Mouse (Mus musculus): Measurements from ENCODE around the gene Trim69. TPM values are rescaled to one million over a fixed set of nuclear protein-coding genes. Genes with fewer than 3 reads are reported as not detected.
"Not testable (repeated sequence)": the region's sequence is repeated elsewhere in the genome, so short reads cannot be mapped to it uniquely, and the experiment has no call there.

Gene Trim69
- total RNA-seq, 2 experiments from 2014 or later = 0.16 to 0.17 TPM

DNA sequence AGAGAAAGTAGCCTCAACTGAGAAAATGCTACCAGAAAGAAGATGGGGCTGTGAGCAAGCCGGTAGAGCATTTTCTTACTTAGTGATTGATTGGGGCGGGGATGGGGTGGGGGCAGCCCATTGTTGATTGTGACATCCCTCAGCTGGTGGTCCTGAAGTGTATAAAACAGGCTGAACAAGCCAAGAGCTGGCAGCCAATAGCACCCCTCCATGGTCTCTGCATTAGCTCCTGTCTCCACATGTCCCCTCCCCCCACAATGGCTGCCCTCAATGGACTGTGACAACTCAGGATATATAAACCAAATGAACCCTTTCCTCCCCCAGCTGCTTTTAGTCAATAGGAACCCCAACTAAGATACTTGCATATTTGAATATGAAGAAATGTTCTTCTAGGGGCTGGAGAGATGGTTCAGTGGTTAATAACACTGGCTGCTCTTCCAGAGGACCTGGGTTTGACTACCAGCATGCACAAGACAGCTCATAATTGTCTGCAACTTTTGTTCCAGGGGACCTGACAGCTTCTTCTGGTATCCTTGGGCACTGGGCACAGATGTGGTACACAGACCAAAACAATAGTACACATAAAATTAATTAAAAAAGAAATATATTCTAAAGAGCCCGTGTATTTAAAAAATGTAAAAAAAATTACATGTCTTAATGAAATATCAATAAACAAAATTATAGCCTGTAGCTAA, 50.2 kb downstream of the Trim69 start:
- no peak for DNase-seq

DNA sequence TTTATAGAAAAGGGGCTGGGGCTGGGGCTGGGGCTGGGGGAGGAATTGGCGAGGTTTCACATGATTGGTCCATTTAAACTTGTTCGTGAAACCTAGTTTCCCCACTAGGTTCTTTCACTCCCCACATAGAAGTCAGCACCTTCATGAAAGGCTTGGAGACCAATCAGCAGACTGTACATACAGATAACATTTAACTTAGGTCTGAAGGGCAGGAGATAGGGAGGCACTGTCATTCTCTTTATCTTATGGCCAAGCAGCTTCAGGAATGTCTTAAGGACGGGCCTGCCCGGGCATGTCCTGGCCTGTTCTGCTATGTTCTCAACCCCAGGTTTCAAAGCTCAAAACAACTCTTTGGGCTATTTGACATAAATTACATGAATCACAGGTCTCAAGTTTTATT, 56.6 kb downstream of the Trim69 start:
- not testable (repeated sequence) for DNase-seq

DNA sequence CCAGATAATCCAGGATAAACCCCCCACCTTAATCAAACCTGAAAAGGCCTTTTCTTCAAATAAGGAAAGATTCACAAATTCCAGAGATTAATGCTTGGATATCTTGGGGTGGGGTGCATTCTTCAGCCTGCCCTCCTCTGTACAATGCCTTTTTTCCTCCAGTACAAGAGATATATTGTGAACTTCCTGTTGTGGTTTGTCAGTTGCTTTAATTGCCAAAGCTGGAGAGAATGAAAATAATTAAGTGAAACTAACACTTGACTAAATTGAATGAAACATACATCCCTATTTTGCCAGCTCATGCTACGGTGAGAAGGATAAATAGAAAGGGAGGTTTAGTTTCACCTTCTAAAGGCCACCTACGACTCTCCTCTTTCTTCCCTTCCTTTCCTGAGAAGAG, 57.7 kb downstream of the Trim69 start:
- no peak for DNase-seq

DNA sequence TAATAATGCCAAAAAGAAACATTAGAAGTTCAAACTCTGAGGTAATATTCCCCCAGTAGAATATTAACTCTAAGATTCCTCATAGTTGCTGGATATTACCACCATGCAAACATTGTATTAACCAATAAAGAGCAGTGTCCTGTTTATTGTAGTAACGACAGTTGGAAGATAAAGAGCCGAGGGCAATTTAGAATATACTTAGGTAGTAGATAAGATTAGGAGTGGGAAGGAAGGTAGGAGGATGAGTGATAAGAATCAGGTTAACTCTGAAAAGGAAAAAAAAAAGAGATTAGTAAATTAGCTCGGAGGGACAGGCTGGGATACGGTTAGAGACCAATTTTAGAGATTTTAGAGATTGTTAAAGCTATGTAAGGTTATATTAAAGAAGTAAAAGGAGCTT, 60.9 kb downstream of the Trim69 start:
- DNase-seq = no peak

DNA sequence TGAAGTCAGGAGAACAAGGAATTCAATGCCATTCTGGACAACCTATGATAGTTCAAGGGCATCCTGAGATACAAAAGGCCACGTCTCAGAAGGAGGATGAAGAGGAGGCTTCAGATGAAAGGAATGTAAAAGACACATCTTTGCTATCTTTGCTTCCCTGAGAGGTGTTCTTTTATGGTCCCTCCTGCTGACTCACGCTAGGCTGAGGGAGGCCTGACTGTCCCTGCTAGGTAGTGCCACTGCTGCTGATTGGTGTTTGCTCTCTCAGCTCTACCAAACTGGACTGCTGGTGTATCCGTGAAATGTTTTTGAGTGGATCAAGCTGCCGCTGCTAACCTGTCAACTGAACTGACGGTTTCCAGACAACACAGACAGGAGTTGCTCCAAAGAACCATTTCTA, 61.3 kb downstream of the Trim69 start:
- no peak for DNase-seq

DNA sequence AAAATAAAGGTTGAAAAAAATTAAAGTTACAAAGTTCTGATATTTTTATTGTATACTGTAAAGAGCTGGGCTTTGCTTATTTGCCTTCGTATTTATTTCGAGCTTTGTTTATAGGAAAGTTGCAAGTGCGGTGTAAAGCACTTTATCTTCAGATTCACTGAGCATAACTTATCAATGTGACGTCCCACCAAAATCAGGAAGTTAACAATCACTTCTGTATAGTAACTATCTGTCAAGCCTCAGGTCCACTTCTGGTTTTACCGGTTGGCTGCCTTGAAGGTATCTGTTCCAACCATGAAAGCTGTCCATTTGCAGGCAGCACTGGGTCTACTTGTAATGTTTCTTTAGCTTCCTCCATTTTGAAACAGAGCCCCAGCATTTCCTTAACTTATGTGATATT, 61.8 kb downstream of the Trim69 start:
- DNase-seq = no peak

DNA sequence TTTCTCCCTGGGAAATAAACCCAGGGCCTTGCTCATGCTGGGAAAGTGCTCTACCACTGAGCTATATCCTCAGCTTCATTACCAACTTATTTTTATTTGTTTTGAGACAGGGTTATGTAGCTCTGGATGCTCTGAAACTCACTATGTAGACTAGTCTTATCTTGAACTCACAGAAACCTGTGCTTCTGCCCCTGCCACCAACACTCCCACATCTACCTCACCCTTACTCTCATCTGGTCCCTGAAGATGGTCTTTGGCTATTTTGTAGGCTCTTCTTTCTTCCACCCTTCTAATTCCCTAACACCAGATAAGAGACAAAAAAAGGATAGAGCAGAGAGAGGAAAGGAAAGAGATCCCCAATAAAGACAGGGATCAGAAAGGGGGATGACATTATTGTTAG, 63.2 kb downstream of the Trim69 start:
- DNase-seq = no peak

Other genes with a start within 250 kb of the Trim69 start
- 10 to 100 TPM; 26.4 to 29.4 TPM for gene Ctdspl2, start 204.7 kb upstream of the Trim69 start, total RNA-seq (2021)
- gene Mageb3, start 204.6 kb upstream of the Trim69 start, total RNA-seq (2021) = not detected
- gene Eif3j1, start 132.2 kb upstream of the Trim69 start, total RNA-seq (2021) = 10 to 100 TPM; 20.6 to 22.3 TPM
- gene Spg11, start 42.3 kb upstream of the Trim69 start, total RNA-seq (2021) = 10 to 100 TPM; 18.4 to 20.5 TPM
- gene B2m, start 13.0 kb upstream of the Trim69 start, total RNA-seq (2021) = 100 to 1,000 TPM; 632 to 981 TPM
- not detected for gene Patl2, start 25.5 kb downstream of the Trim69 start, total RNA-seq (2021)
- gene Terb2, start 25.6 kb downstream of the Trim69 start, total RNA-seq (2021) = not detected
- gene Sord, start 74.0 kb downstream of the Trim69 start, total RNA-seq (2021) = 10 to 100 TPM; 75.8 to 96.2 TPM
- gene Duox2, start 137.7 kb downstream of the Trim69 start, total RNA-seq (2021) = under 1 TPM in 1 of 2 experiments, not detected in 1; 0.13 TPM
- gene Duoxa2, start 138.2 kb downstream of the Trim69 start, total RNA-seq (2021) = not detected
- not detected for gene Duoxa1, start 153.0 kb downstream of the Trim69 start, total RNA-seq (2021)
- under 1 TPM; 0.10 to 0.13 TPM for gene Duox1, start 155.0 kb downstream of the Trim69 start, total RNA-seq (2021)
- 1 to 10 TPM; 9.3 to 9.4 TPM for gene Shf, start 208.5 kb downstream of the Trim69 start, total RNA-seq (2021)

Measured in adrenal gland, postnatal 36 days (tissue).